Mouse (Mus musculus) stomach, embryonic 14.5 days (tissue): ENCODE measurements around the gene Zfp189. TPM values are rescaled to one million over a fixed set of nuclear protein-coding genes. Genes with fewer than 3 reads are reported as not detected.

ENCODE experiments used
- ATAC-seq: fragments of 200-750 bp; cut with Nextera tagmentation; 2 replicates; pipeline ENCODE4 v1.8.0; 2017; ENCODE audit warnings: low read depth, moderate TSS enrichment; ENCODE audit not compliant: insufficient number of reproducible peaks, insufficient read depth, low FRiP score
- H3K27ac ChIP-seq: fragments of 300-500 bp; sonication (generic); 2 replicates; pipeline ENCODE4 v1.5.1; 2014; ENCODE audit warnings: mild to moderate bottlenecking, low read length, moderate library complexity, mixed read lengths
- H3K27me3 ChIP-seq: fragments of 300-500 bp; sonication (generic); 2 replicates; pipeline ENCODE4 v1.6.1; 2014; ENCODE audit warnings: low read length, control low read depth, mixed read lengths; ENCODE audit not compliant: control insufficient read depth, insufficient read depth
- H3K36me3 ChIP-seq: fragments of 300-500 bp; sonication (generic); 2 replicates; pipeline ENCODE4 v1.6.1; 2014; ENCODE audit warnings: mild to moderate bottlenecking, control low read depth, low read length, moderate library complexity, mixed read lengths; ENCODE audit not compliant: control insufficient read depth, insufficient read depth
- H3K4me1 ChIP-seq: fragments of 300-500 bp; sonication (generic); 2 replicates; pipeline ENCODE4 v1.6.1; 2014; ENCODE audit warnings: low read length, control low read depth, mixed read lengths; ENCODE audit not compliant: control insufficient read depth, insufficient read depth
- H3K4me2 ChIP-seq: fragments of 300-500 bp; sonication (generic); replicated peaks from 2 replicates; pipeline ENCODE4 v1.6.1; 2014; ENCODE audit warnings: low read depth, low read length, control low read depth
- H3K4me3 ChIP-seq: fragments of 300-500 bp; sonication (generic); 2 replicates; pipeline ENCODE4 v1.5.1; 2014; ENCODE audit warnings: low read depth, low read length, control low read depth
- H3K9ac ChIP-seq: fragments of 300-500 bp; sonication (generic); replicated peaks from 2 replicates; pipeline ENCODE4 v1.6.1; 2014; ENCODE audit warnings: low read depth, mild to moderate bottlenecking, control low read depth, low read length, moderate library complexity, mixed read lengths
- H3K9me3 ChIP-seq: fragments of 300-500 bp; sonication (generic); 2 replicates; pipeline ENCODE4 v1.6.1; 2016; ENCODE audit warnings: low read depth, low read length, control low read depth; ENCODE audit not compliant: control insufficient read depth
- WGBS: fragments of 180-500 bp; shearing (Covaris S2); extraction: QIAGEN DNeasy Blood & Tissue Kit; methylation state at CpG from one replicate; pipeline ENCODE4 v1.1.7; 2014; 5-methylcytosine and 5-hydroxymethylcytosine counted together
- polyA plus RNA-seq: library from polyadenylated mRNA; unstranded; fragments of >200 nt; fragmentation: Nextera tagmentation; extraction: Ambion mirVana; gene quantifications from 2 replicates; pipeline ENCODE4 v1.2.1, GENCODE M21; 2014

Gene Zfp189
- polyA plus RNA-seq, 1 experiment from 2014 or later = 7.1 TPM

DNA sequence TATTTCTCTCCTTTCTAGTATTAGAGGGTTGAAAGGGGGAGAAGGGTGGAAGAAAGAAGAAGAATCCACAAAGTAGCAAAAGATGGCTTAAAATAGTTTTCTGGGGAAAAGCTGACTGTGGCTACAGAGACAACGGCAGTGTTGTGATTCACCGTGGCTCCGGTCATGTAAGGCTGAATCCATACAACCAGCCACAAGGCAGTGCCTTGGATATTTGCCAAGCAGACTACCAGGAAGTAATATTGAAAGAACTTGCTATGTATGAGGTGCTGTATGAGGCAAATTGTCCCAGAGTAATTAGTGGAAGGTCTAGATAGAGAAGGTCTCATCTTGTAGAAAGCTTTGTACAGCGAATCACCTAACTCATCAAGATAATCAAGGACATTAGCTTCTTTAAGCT lies 51.2 kb downstream of the Zfp189 start:
- no peak overlapping the region for H3K4me2 ChIP-seq
- no peak overlapping the region for H3K4me3 ChIP-seq
- no peak overlapping the region for H3K27ac ChIP-seq
- no peak overlapping the region for H3K9ac ChIP-seq
- no peaks in the 10 kb centered on the region for H3K27me3 ChIP-seq
- H3K4me1 ChIP-seq = no peaks in the 10 kb centered on the region
- 82% methylated on average over 4 of the region's 4 CpGs for whole genome bisulfite sequencing
- no peak for ATAC-seq
- no peaks in the 10 kb centered on the region for H3K36me3 ChIP-seq
- no peaks in the 10 kb centered on the region for H3K9me3 ChIP-seq

Other genes with a start within 250 kb of the Zfp189 start
- gene Acnat2, start 113.0 kb upstream of the Zfp189 start, polyA plus RNA-seq = not detected in 2 replicates
- 0.42 and 0.86 TPM in 2 replicates for gene Acnat1, start 47.3 kb upstream of the Zfp189 start, polyA plus RNA-seq
- gene Baat, start 14.6 kb upstream of the Zfp189 start, polyA plus RNA-seq = 0.20 TPM in 1 of 2 replicates, not detected in the other
- 91.4 and 93.6 TPM in 2 replicates for gene Mrpl50, start 83 bp upstream of the Zfp189 start, polyA plus RNA-seq
- gene Aldob, start 28.4 kb downstream of the Zfp189 start, polyA plus RNA-seq = 2.6 and 2.7 TPM in 2 replicates
- 29.6 and 30.1 TPM in 2 replicates for gene Tmem246, start 76.7 kb downstream of the Zfp189 start, polyA plus RNA-seq
- 48.6 and 59.6 TPM in 2 replicates for gene Rnf20, start 110.8 kb downstream of the Zfp189 start, polyA plus RNA-seq
- gene Ppp3r2, start 160.8 kb downstream of the Zfp189 start, polyA plus RNA-seq = 0.13 TPM in 1 of 2 replicates, not detected in the other